Mouse (Mus musculus): ENCODE measurements around the gene Olfr885.

Gene Olfr885
- long read RNA-seq, experiment 1 = 0 reads
- long read RNA-seq, experiment 2 = 0 reads

GRCm38 (mm10) chr9:38061022-38061421, at the start of gene Olfr885:
Gene Olfr885, plus strand, starts transcription at chr9:38061322.
- intact Hi-C loops (cut with DNase I) = no loop called here

- intact Hi-C loops (cut with DNase I) = no loop called here
Measured at GRCm38 (mm10) chr9:38025508-38025907, 35.6 kb upstream of the Olfr885 start, which contains the start of gene Olfr883. Gene Olfr883, plus strand, starts transcription at chr9:38025808.

- intact Hi-C loops (cut with DNase I) = no loop called here
Measured at GRCm38 (mm10) chr9:38046255-38046654, 14.9 kb upstream of the Olfr885 start, which contains the start of gene Olfr884. Gene Olfr884, plus strand, starts transcription at chr9:38046555.

GRCm38 (mm10) chr9:38083772-38084171, 22.6 kb downstream of the Olfr885 start, which contains the start of gene Olfr887:
Gene Olfr887, plus strand, starts transcription at chr9:38084072.
- intact Hi-C loops (cut with DNase I) = no loop called here

GRCm38 (mm10) chr9:38107828-38108227, 46.7 kb downstream of the Olfr885 start, which contains the start of gene Olfr888:
Gene Olfr888, plus strand, starts transcription at chr9:38108128.
- intact Hi-C loops (cut with DNase I) = no loop called here
